Mouse (Mus musculus): ENCODE results near the gene Cnih3. TPM values are rescaled to one million over a fixed set of nuclear protein-coding genes. Genes with fewer than 3 reads are reported as not detected.
A peak's percentile ranks its signal among the peaks of the same experiment; 100 is the strongest.

Gene Cnih3
- polyA plus RNA-seq, 1 experiment, result 0.09 TPM

- DNase-seq (ENCODE audit: low read depth), result no peak
Measured at GRCm38 (mm10) chr1:181448041-181448440, 95.6 kb downstream of the Cnih3 start.

- DNase-seq (ENCODE audit: low read depth), result peak; percentile 64
Measured at GRCm38 (mm10) chr1:181453106-181453505, 100.7 kb downstream of the Cnih3 start.

GRCm38 (mm10) chr1:181456911-181457310 is 104.5 kb downstream of the Cnih3 start:
- no peak for DNase-seq (ENCODE audit: low read depth)

GRCm38 (mm10) chr1:181459431-181460105 is 107.1 kb downstream of the Cnih3 start:
- DNase-seq (ENCODE audit: low read depth), result no peak

- DNase-seq (ENCODE audit: low read depth), result no peak
Measured at GRCm38 (mm10) chr1:181460283-181460682, 107.9 kb downstream of the Cnih3 start.

GRCm38 (mm10) chr1:181461484-181461883 is 109.1 kb downstream of the Cnih3 start:
- no peak for DNase-seq (ENCODE audit: low read depth)

- no peak for DNase-seq (ENCODE audit: low read depth)
Measured at GRCm38 (mm10) chr1:181462051-181462905, 109.8 kb downstream of the Cnih3 start.

GRCm38 (mm10) chr1:181462906-181463179 is 110.4 kb downstream of the Cnih3 start:
- DNase-seq (ENCODE audit: low read depth), result no peak

- no peak for DNase-seq (ENCODE audit: low read depth)
Measured at GRCm38 (mm10) chr1:181465027-181465426, 112.6 kb downstream of the Cnih3 start.

- DNase-seq (ENCODE audit: low read depth), result no peak
Measured at GRCm38 (mm10) chr1:181466040-181466439, 113.6 kb downstream of the Cnih3 start.

- DNase-seq (ENCODE audit: low read depth), result no peak
Measured at GRCm38 (mm10) chr1:181466601-181467320, 114.3 kb downstream of the Cnih3 start.

GRCm38 (mm10) chr1:181467321-181467670 is 114.9 kb downstream of the Cnih3 start:
- DNase-seq (ENCODE audit: low read depth), result no peak

- DNase-seq (ENCODE audit: low read depth), result no peak
Measured at GRCm38 (mm10) chr1:181469415-181469814, 117.0 kb downstream of the Cnih3 start.

GRCm38 (mm10) chr1:181476141-181476540 is 123.7 kb downstream of the Cnih3 start:
- no peak for DNase-seq (ENCODE audit: low read depth)

- DNase-seq (ENCODE audit: low read depth), result no peak
Measured at GRCm38 (mm10) chr1:181476557-181476956, 124.1 kb downstream of the Cnih3 start.

- no peak for DNase-seq (ENCODE audit: low read depth)
Measured at GRCm38 (mm10) chr1:181484696-181485095, 132.3 kb downstream of the Cnih3 start.

- DNase-seq (ENCODE audit: low read depth), result no peak
Measured at GRCm38 (mm10) chr1:181503471-181503870, 151.0 kb downstream of the Cnih3 start.

GRCm38 (mm10) chr1:181505367-181505766 is 152.9 kb downstream of the Cnih3 start:
- no peak for DNase-seq (ENCODE audit: low read depth)
